Mouse (Mus musculus) embryonic stem cell, embryonic (primary cell): ENCODE results near the gene Stx3.

Experiments used
- CTCF ChIA-PET, 4 experiments: fragments of 300-600 bp in 2 of 4; fragments of 350-600 bp in 2 of 4; sonication (Branson Sonifier 250); formaldehyde crosslinking; loops; one replicate each; lab custom pipeline; 2022; ENCODE audit warnings: inconsistent platforms in 2 of 4; lab: Charles Lee
- POLR2A ChIA-PET, 4 experiments: fragments of 300-600 bp in 2 of 4; fragments of 350-600 bp in 2 of 4; sonication (Branson Sonifier 250); formaldehyde crosslinking; loops; one replicate each; lab custom pipeline; 2022; ENCODE audit warnings: antibody characterized with exemption in 4 of 4, inconsistent platforms in 1 of 4; lab: Charles Lee

Gene Stx3

DNA sequence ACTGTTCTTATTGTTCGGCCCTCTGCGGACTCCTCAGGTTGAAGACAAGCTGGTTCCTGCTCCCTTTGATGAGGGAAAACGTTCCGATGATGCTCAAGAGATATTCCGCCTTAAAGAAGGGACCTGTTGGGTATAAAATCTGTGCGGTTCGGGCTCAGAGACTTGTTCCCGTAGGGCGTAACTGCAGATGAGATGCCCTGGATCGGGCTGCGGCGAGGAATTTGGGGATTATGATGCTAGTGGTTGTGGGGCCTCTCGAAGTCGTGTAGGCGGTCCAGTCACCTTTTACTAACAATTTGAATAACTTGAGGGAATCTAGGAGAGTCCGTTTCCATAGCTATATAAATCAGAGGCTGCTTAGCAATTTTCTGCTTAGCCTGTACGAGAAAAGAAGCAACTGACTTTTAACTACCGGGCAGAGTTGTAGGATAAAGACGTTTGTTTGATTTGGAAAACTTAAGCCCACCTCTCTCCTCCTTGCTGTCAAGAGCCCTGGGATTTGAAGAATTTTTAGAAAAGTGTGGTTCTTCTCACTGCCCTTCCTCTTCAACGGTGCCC, at the start of gene Stx3:
Gene Stx3, minus strand, starts transcription at position 261 of the 558 bp plus-strand sequence.
- ChIA-PET CTCF (interaction anchor here (0.5 to 5.1 kb wide), 42 partner anchors 9 to 1048 kb away, joined by 3 to 72 read pairs (median 4); partner anchors contain the start of genes Mrpl16 (in 1 of the 4) and Osbp (in 1 of the 4)), POLR2A (interaction anchor here (0.6 to 11.6 kb wide), 55 partner anchors 9 to 823 kb away, joined by 3 to 377 read pairs (median 5); partner anchors contain the start of genes Osbp (in 3 of the 4), Mrpl16 (in 2 of the 4) and Patl1 (in 2 of the 4))

GRCm38 (mm10) chr19:11867837-11868236, 48.6 kb upstream of the Stx3 start:
- ChIA-PET POLR2A (interaction anchor here in 3 of 4 experiments (0.6 to 1.2 kb wide), 7 partner anchors 17 to 91 kb away, joined by 3 to 4 read pairs (median 3); no protein-coding TSS in a partner anchor), CTCF (interaction anchor here (0.6 to 1.9 kb wide), 6 partner anchors 48 to 203 kb away, joined by 3 to 13 read pairs (median 4); no protein-coding TSS in a partner anchor)

GRCm38 (mm10) chr19:11860966-11861365, 41.8 kb upstream of the Stx3 start, which contains the start of gene Olfr1418:
Olfr1418 (minus strand) TSS chr19:11861066.
- CTCF ChIA-PET: interaction anchor here in 1 of 4 experiments (1.1 kb wide), 1 partner anchor 41 kb away, joined by 3 read pairs; no protein-coding TSS in a partner anchor
- POLR2A ChIA-PET: interaction anchor here in 2 of 4 experiments (0.5 to 1.4 kb wide), 2 partner anchors 43 to 52 kb away, joined by 3 to 4 read pairs; no protein-coding TSS in a partner anchor

GRCm38 (mm10) chr19:11856506-11856905, 37.3 kb upstream of the Stx3 start:
- POLR2A ChIA-PET: interaction anchor here in 1 of 4 experiments (0.8 kb wide), 1 partner anchor 51 kb away, joined by 3 read pairs; no protein-coding TSS in a partner anchor
- CTCF ChIA-PET: no interaction called here

DNA sequence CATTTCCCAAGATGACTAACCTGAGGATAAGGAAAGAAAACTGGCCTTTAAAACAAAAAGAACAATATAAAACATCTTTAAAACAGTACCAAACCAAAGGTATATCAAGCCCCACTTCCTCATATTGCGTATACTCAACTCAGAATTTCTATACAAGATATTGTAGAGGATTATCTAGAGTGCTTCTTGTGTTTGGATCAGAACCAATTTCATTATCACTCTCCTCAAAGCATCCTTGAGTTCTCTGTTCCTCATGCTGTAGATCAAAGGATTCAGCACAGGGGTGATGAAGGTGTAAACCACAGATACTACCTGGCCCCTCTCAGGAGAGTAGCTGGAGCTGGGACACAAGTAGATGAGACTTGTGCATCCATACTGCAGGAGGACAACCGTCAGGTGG, 35.6 kb upstream of the Stx3 start:
- POLR2A ChIA-PET: no interaction called here
- CTCF ChIA-PET: no interaction called here

DNA sequence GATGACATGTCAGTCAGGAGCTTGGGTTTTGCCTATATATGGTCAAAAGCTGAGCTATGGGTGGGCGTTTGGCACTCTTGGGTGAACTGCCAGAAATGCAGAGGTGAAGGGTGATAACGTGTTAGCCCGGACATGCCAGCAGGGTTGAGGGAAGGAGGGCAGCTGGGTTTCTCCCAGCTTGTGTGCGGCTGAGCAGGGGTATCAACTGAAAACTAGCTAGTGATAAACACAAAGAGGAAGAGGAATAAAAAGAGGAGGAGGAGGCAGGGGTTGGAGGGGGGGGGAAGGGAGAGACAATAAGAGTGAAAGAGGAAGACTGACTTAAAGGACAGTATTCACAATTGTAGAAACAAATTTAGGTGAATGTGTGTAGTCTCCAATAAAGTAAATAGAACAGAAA, 33.4 kb upstream of the Stx3 start:
- POLR2A ChIA-PET: interaction anchor here in 1 of 4 experiments (0.7 kb wide), 1 partner anchor 32 kb away, joined by 3 read pairs; no protein-coding TSS in a partner anchor
- CTCF ChIA-PET: no interaction called here

DNA sequence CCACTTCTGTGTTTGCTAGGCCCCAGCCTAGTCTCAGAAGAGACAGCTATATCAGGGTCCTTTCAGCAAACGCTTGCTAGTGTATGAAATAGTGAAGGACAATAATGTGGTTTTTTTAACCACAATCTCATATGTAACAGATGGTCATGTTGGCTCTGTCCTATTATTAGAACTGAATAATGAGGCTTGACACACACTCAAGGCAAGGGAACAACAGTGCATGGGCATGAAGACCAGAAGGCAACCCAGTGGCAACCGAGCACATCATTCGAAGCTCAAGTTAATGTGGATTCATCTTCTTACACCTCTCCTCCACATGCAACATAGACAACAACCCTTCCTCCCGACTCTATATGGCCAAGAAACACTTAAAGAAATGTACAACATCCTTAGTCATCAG, 27.1 kb upstream of the Stx3 start:
- ChIA-PET CTCF (no interaction called here), POLR2A (no interaction called here)

DNA sequence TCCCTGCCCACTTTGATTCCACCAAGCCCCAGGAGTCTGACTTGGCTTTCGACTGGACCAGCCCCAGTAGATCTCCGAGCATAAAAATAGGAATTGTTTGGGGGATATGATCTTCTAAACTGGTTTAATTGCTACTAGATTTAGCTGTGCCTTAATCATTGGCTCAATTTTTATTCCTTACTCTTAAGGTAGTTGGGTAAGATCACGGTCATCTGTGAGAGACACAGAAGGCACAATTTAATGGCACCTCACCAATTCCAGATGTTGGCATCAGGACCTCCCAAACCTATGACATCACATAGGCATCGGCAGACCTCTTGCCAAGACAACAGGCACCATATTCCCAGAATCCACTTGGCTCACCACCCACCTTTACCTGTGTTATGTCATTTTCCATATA, 19.9 kb upstream of the Stx3 start, which contains the start of gene Olfr1417:
Gene Olfr1417, minus strand, starts transcription at position 101 of the 400 bp plus-strand sequence.
- POLR2A ChIA-PET: interaction anchor here in 2 of 4 experiments (0.6 to 0.7 kb wide), 2 partner anchors 443 to 932 kb away, joined by 3 to 6 read pairs; no protein-coding TSS in a partner anchor
- CTCF ChIA-PET: no interaction called here

- CTCF ChIA-PET: no interaction called here
- POLR2A ChIA-PET: interaction anchor here in 2 of 4 experiments (1.1 to 11.6 kb wide), 8 partner anchors 11 to 142 kb away, joined by 3 to 377 read pairs (median 15); partner anchors contain the start of genes Patl1 (in 2 of the 2) and Osbp (in 1 of the 2)
Observed at GRCm38 (mm10) chr19:11823346-11824065, 4.3 kb upstream of the Stx3 start.

DNA sequence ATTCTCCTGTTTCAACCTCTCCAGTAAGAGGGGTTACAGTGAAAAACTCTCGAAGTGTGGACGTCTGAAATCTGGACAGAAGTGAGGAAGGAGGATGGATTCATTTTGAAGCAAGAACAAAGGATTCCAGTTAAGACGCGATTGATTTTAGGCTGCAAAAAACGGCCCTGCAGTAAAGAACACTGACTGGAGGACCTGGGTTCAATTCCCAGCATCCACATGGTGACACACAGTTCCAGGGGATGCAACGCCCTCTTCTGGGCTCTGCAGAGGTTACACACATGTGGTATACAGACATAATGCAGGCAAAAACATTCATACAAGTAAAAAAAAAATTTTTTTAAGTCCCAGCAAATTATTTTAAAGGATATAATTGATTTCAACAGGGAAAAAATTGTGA, 1.0 kb upstream of the Stx3 start:
- POLR2A ChIA-PET: interaction anchor here in 3 of 4 experiments (0.6 to 11.6 kb wide), 32 partner anchors 8 to 191 kb away, joined by 3 to 377 read pairs (median 6); partner anchors contain the start of genes Osbp (in 3 of the 3), Mrpl16 (in 2 of the 3) and Patl1 (in 2 of the 3)
- CTCF ChIA-PET: interaction anchor here (0.6 to 5.1 kb wide), 39 partner anchors 10 to 1720 kb away, joined by 3 to 72 read pairs (median 5); partner anchors contain the start of genes Mrpl16 (in 1 of the 4) and Ms4a6b (in 1 of the 4)

- CTCF ChIA-PET: interaction anchor here (0.5 to 5.1 kb wide), 39 partner anchors 9 to 697 kb away, joined by 3 to 72 read pairs (median 4); partner anchors contain the start of gene Mrpl16 (in 1 of the 4)
- POLR2A ChIA-PET: interaction anchor here in 3 of 4 experiments (0.6 to 11.6 kb wide), 33 partner anchors 8 to 192 kb away, joined by 3 to 377 read pairs (median 5); partner anchors contain the start of genes Osbp (in 3 of the 3), Mrpl16 (in 2 of the 3) and Patl1 (in 2 of the 3)
Observed at GRCm38 (mm10) chr19:11819800-11820199, 597 bp upstream of the Stx3 start.

GRCm38 (mm10) chr19:11818199-11819142, 732 bp downstream of the Stx3 start:
- POLR2A ChIA-PET: interaction anchor here (0.6 to 11.6 kb wide), 54 partner anchors 9 to 822 kb away, joined by 3 to 377 read pairs (median 4); partner anchors contain the start of genes Mrpl16 (in 2 of the 4), Osbp (in 2 of the 4), Patl1 (in 2 of the 4) and Olfr1418 (in 1 of the 4)
- CTCF ChIA-PET: interaction anchor here (0.6 to 5.1 kb wide), 22 partner anchors 9 to 1049 kb away, joined by 3 to 72 read pairs (median 4); partner anchors contain the start of genes Mrpl16 (in 1 of the 4) and Osbp (in 1 of the 4)

DNA sequence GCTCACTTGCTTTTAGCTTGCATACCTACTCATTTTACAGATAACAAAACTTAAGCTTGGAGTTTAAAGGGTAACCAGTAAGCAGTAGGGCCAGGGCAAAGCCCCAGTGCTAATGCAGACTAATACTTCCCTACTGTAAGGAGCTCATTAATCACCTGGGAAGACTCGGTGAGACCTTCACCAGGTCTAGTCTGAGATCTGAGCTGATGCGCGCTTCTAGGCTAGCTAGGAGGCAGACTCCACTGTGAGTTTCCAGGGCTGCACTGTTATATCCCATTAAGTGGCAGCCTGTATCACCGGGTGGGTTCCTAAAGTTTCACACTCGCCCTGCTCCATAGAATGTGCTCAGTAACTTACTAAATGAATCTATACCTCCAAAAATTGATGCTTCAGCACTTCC, 1.6 kb downstream of the Stx3 start:
- ChIA-PET CTCF (interaction anchor here in 3 of 4 experiments (0.6 to 5.1 kb wide), 6 partner anchors 9 to 517 kb away, joined by 4 to 72 read pairs (median 11); partner anchors contain the start of gene Osbp (in 1 of the 3)), POLR2A (interaction anchor here (1.1 to 11.6 kb wide), 26 partner anchors 8 to 194 kb away, joined by 3 to 377 read pairs (median 9); partner anchors contain the start of genes Osbp (in 2 of the 4), Patl1 (in 2 of the 4), Mrpl16 (in 1 of the 4) and Olfr1418 (in 1 of the 4))

GRCm38 (mm10) chr19:11816706-11817105, 2.5 kb downstream of the Stx3 start:
- POLR2A ChIA-PET: interaction anchor here in 2 of 4 experiments (0.6 to 11.6 kb wide), 10 partner anchors 11 to 191 kb away, joined by 3 to 377 read pairs (median 34); partner anchors contain the start of genes Mrpl16 (in 1 of the 2) and Patl1 (in 1 of the 2)
- CTCF ChIA-PET: interaction anchor here in 1 of 4 experiments (0.6 to 5.1 kb wide), 3 partner anchors 8 to 1577 kb away, joined by 5 to 72 read pairs (median 56); no protein-coding TSS in a partner anchor

DNA sequence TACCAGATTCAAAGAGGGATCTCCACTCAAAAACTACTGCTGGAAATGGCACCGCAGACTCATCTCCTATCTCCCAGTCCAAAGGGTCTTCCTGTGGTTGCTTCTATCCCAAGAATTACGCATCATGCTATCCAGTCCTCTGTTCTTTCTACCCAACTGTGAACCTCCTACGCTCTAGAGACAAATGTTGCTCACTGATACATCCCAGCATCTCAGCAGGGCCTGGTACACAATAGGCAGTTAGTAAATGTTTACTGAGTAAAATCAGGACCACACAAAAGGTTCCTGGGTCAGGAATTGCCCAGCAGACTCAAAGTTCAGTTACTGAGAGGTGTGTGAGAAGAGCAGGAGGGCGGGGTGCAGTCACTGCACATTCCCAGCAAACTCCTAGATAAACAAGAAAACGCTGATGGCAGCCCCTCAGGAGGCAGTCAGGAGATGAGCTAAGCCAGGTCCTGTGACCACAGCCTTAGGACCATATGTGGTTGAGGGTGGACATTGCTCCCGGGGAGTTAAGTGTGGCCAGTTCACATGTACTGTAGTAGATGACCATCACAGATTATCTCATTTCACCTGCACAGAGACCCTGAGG, 4.4 kb downstream of the Stx3 start:
- CTCF ChIA-PET: interaction anchor here in 2 of 4 experiments (0.6 kb wide), 2 partner anchors 201 to 204 kb away, joined by 3 to 12 read pairs; no protein-coding TSS in a partner anchor
- POLR2A ChIA-PET: interaction anchor here in 3 of 4 experiments (0.6 to 11.6 kb wide), 7 partner anchors 9 to 157 kb away, joined by 3 to 377 read pairs (median 5); partner anchors contain the start of gene Patl1 (in 1 of the 3)

GRCm38 (mm10) chr19:11813649-11814048, 5.6 kb downstream of the Stx3 start:
- POLR2A ChIA-PET: interaction anchor here in 3 of 4 experiments (0.7 to 1.9 kb wide), 12 partner anchors 8 to 1403 kb away, joined by 3 to 8 read pairs (median 4); partner anchors contain the start of gene Patl1 (in 1 of the 3)
- CTCF ChIA-PET: interaction anchor here in 2 of 4 experiments (0.7 to 1.0 kb wide), 2 partner anchors 10 to 54 kb away, joined by 3 to 7 read pairs; no protein-coding TSS in a partner anchor
